Mouse (Mus musculus) 416B (cell line): ENCODE data around the gene Fem1b.
"Not testable (repeated sequence)": the region's sequence is repeated elsewhere in the genome, so short reads cannot be mapped to it uniquely, and the experiment has no call there.

ENCODE experiments used
- DNase-seq: peaks from one replicate; pipeline ENCODE4 v3.0.0; 2011; ENCODE audit warnings: low read depth

Fem1b gene

DNA sequence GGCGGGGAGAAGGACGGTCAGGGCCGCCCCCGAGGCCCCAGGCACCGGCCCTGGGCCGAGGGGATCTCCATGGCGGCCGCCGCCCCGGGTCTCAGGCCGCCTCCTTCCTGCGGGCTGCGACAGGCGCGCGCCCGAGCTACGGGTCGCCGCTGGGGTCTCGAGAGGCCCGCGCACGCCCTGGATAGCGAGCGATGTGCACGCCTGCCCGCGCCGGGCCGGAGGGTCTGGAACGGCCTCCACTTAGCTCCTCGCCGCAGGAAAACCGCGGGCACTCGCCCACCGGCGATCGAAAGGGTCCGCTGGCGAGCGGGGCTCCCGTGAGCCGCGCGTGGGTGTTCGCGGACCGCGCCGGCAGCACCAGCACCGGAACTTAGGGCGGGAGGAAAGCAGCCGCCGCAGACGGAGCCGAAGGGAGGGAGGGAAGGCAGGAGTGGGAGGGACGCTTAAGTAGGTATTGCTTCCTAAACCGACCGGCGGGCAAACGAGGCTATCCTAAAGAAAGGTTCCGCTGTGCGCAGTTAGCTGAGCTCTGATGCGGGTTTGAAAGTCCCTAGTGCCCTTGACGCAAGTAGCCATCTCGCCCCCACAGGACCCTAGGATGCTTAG lies at the start of gene Fem1b:
Gene Fem1b (minus strand): TSS at position 419 of the 606 bp plus-strand sequence.
- DNase-seq = peak; percentile 97

DNA sequence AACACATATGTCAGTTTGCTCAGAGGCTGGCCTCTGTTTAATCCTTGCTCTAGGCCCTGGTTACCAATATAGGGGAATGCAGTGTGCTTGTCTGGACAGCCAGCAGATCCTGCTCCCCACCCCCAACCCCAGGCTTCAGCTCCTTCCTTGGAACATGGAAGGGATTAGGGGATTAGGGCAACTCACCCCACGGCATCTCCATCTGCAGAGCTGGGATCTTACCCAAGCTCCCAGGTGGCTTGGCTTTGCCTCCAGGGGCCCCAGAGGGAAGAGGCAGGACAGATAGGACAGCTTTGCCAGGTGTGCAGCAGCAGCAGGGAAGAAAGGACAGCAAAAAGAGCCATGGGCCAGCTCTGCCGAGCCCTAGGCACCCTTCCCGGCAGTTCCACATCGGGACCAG lies 49.1 kb upstream of the Fem1b start:
- DNase-seq = no peak

DNA sequence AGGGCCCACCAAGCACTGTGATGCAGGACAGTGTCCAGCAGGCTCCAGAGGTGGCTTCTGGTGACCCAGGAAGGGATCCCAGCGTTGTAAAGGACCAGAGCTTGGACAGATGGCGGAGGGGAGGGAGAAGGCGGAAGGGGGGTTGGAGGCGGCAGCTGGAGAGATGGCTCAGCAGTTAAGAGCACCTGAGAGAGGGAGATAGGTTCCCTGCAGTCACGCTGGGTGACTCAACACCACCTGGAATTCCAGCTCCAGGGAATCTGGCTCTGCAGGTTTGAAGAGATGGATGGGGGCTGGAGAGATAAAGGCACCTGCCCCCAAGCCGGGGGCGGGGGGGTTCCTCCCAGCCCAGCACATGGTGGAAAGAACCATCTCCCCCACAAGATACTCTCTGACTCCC lies 48.4 kb upstream of the Fem1b start:
- not testable (repeated sequence) for DNase-seq

DNA sequence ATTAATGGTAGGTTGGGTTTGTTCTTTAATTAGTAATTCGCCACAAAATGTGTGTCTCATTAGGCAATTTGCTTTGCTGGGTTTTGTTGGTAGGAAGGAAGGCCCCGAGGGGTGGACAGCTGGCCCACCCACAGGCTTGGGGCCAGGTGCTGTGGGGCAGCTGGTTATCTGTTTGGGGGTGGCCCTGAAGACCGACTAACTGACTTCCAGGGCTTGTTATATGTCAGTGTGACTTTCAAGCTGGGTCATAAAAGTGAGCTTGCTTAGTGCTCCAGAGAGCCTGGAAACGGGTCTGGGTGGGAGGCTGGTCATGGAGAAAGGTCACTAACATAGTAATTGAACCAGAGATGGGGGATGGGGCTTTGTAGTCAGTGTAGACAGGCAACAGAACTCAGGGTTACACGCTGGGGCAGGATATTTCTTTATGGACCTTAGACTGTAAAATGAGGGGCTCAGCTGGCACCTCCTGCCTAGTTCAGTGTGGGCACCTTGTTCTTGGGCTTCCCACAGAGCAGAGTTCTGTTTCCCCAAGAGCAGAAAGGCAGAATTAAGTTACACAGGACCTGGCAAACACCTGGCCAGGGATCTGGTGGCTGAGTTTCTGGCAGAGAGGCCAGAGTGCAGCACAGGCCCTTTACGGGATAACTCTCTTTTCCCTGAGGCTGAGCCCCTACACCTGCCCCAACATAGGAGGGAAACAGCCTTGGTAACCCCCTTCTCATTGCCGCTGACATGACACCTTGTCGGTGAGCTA lies 46.7 kb upstream of the Fem1b start:
- DNase-seq = no peak

DNA sequence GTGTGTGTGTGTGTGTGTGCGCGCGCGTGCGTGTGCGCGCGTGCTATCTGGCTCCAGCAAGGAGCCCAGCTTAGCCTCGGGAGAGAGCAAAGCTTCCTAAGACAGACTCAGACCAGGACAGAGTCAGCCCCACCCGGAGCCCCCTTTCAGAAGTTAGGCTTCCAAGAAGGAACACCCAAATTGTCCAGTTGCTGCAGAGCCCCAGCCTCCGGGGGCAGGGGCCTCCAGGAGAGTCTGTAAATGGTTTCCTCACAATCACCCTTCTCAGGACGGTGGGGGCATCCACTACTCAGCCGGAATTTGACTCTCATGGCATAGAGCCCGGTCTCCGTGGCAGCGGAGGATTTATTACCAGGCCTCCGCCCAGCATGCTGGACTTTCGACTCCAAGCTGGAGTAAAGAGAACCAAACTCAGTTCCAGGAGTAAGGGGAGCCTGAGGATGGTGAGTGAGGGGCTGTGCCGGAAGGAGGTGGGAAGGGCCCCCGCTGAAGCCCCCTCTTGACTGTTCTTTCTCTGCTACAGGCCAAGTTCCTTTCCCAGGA lies 46.1 kb upstream of the Fem1b start, which contains the start of gene Calml4:
Gene Calml4 (plus strand): TSS at position 362 of the 543 bp plus-strand sequence.
- DNase-seq = no peak

DNA sequence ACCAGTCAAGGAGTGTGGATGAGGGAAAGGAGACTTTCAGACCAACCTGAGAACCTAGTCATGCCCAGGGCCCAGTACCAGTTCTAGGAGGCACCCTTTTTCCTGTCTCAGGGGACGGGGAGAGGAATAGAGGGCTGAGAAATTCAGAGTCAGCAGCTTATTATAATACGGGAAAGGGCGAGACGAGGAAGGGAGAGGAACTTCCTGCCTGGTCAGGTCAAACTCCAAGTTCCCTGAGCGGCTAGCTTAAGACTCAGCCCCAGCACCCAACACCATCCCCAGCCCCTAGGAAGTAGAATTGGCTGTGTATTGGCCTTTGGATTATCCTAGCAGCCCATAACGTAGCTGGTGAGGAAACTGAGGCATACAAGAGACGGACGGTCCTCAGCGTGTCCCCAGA lies 45.5 kb upstream of the Fem1b start:
- DNase-seq = no peak

DNA sequence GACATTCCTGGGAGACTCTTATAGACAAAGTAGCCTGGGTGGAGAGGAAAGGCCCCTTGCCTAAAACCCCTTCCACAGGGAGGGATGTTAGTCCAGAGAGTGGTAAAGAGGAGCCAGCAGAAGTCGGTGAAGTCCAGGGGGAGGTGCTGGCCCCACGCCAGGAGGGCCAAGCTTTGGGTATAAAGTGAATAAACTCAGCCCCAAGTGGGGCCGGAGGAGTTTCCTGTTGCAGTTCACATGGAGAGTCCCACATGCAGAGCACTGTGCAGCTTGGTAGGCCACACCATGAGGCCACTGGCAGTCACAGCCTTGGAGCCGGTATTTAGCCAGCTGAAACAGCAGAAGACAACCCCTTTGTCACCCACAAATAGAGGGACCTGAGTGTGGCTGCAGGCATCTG lies 42.7 kb upstream of the Fem1b start:
- DNase-seq = peak; percentile 21

DNA sequence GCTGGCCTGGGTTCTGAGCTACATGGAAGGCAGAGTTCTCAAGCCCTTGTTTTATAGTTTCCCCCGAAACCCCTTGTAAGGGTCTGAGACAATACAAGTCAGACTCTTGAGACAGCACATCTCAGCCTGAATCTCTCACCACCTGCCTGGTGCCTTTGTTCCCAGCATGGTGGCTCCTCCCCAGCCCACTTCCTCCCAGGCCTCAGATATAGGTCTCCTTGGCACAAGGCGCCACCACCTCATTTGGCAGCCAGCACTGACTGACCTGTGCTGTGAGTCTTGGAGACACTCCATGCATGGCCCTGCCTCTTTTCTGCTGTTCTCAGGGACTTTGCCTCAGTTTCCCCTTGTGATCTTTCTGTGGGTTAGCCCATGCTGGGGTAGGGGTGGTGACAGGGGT lies 39.8 kb upstream of the Fem1b start:
- no peak for DNase-seq

DNA sequence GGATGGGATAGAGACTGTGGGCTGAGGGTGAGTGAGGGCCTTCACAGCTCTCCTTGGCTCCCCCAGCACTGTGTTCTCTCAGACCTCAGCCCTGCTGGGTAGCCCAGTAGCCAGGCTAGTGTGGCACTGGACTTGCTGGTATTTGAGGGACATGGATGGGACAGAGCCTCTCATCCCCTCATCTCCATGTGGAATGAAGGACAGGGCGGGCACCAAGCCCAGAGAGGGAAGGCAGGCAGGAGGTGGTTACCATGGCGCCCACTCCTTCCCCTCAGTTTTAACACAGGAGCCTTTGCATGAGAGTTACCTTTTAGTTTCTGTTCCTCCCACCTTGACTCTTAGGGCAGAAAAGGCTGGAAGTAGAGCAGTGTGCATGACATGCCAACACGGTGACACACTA lies 36.9 kb upstream of the Fem1b start:
- no peak for DNase-seq

DNA sequence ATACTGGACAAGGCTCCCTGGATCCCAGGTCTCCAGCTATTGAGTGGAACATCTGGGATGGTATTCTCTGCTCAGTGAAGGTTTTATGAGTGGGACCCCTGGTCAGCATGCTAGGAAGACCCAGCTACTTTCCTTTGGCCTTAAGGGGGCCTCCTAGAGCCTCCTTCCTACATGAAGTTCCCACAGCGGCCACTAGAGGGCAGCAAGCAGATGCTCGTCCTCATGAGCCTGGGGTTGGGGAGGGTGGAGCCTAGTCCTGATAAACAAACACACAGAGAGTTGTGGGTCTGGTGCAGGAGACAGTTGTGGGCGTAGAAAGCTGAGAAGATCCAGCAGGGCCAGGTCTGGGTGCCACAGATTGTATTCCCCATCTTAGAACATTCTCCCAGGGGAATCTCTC lies 36.0 kb upstream of the Fem1b start:
- peak; percentile 79 for DNase-seq

DNA sequence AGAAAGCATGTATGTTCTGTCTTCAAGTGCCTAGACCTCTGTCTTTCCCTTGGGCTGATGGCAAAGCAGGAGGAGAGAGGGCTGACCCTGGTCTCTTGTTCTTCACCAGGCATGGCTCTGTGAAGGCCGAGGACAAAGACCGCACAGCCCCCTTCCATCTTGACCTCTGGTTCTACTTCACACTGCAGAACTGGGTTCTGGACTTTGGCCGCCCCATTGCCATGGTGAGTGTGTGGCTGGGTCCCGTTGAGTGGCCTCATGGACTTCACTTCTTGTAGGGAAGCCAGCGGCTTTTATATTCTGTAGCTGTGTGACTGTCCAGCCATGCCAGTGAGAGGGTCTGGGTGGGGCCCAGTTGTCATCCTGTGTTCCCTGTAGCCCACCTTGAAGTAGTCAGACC lies 32.7 kb upstream of the Fem1b start:
- DNase-seq = no peak

DNA sequence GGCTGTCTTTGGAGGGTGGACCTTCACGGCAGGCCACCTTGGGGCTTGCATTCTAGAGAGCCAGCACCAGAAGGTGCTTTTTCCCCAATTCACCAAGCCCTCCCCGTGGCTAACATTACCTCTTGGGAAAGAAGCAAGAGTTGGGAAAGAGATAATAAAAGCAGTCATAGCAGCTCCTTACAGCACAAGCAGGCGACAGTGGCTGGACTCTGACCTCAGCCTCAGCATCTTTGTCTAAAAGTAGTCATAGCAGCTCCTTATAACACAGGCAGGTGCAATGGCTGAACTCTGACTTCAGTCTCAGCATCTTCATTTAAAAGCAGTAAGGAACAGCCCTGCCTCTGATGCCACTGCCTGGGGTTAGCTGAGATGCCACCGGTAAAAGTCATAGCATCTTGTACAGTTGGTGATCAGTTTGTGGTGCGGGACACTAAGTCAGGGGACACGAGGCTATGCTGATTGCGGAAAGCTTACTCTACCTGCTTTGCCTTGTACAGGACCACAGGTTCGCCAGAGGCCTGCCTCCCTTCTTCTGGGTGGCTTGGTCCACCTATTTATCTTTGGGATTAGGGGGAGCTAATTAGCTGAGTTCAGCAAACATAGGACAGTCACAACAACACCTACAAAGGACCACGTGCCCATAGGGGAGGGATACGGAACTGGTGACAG lies 31.8 kb upstream of the Fem1b start:
- no peak for DNase-seq

DNA sequence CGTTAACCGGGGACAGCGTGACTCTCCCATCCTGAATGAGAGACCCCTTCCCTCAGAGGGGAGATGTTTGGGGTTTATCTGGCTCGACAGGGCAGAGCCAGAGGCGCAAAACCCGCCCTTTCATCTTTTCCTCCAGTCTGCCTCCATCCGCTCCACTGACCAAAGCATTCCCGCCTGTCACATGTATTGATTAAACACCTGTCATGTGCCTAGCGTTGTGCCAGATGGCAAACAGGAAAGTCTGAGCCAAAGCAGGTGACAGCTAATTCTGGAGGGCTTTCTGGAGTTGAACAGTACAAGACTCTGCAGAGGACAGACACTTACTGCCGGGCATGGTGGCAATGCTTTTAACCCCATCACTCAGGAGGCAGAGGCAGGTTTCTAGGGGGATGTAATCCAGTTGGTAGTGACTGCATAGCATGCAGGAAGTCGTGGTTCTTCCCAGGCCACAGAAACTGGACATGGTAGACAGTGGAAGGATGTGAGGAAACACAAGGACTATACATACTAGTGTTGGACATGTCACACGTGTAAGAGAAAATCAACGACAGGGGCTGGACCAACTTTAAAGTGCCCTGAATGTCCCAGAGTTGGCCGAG lies 27.5 kb upstream of the Fem1b start:
- DNase-seq = peak; percentile 56

DNA sequence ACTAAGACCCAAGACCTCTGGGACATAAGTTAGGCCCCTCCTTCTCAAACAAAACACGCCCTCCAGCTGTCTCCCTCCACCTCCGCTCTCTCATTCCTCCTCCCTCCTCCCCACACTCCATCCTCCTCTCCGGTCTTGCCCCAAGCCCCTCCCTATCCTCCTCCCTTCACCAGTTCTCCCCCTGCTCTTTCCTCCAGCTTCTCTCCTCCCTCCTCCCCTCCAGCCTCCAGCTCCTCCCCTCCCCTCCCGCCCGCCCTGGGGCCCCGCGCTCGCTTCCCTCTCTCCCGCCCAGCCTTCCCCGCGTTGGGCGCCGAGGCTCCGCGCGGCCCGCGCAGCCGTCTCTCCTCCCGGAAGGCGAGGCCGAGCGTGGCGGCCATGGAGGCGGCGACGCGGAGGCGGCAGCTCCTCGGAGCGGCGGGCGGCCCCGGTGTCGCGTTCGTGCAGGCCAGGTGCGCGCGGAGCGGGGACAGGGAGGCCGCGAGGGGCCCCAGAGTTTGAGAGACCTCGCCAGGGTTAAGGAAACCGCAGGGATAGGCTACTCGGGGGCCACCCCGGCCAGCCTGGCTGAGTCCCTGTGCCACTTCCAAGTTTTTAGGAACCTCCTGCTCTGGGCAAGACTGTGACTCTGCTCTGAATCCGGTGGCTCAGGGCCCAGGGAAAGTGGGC lies 26.9 kb upstream of the Fem1b start, which contains the start of gene Cln6:
Gene Cln6 (plus strand): TSS at position 280 of the 666 bp plus-strand sequence.
- peak; percentile 98 for DNase-seq

DNA sequence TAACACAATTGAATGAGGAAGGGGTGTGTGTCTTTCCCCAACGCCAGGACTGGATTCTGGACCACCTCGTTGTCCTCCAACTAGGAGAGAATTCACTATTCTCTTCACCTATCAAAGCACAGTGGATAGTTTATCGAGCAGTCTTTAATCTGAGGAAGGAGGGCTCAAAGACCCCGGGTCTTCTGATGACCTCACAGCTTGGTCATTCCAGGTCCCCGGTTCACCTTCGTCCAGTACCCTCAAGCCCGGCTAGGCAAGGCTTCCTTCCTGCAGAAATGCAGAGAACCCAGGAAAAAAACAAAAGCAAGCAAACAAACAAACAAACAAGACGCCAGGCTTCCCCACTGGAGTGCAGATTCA lies 26.4 kb upstream of the Fem1b start:
- DNase-seq = no peak

DNA sequence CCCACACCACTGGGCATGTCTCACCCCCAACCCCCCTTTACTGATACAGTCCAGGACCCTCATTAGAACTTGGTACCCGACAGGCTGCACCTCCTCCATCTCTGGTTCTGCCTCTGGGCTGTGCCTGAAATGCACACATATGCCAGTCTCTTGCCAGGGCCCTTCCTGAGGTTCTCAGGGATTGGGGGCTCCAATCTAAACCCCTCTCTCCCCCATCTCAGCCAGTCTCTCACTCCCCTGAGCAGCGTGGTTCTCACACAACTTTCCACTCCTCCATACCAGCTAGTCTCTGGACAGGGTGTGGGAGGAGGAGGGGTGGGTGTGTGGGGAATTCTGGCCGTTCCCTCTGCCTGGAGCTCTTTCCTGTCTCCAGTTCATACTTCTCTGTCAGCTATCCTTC lies 25.9 kb upstream of the Fem1b start:
- no peak for DNase-seq

DNA sequence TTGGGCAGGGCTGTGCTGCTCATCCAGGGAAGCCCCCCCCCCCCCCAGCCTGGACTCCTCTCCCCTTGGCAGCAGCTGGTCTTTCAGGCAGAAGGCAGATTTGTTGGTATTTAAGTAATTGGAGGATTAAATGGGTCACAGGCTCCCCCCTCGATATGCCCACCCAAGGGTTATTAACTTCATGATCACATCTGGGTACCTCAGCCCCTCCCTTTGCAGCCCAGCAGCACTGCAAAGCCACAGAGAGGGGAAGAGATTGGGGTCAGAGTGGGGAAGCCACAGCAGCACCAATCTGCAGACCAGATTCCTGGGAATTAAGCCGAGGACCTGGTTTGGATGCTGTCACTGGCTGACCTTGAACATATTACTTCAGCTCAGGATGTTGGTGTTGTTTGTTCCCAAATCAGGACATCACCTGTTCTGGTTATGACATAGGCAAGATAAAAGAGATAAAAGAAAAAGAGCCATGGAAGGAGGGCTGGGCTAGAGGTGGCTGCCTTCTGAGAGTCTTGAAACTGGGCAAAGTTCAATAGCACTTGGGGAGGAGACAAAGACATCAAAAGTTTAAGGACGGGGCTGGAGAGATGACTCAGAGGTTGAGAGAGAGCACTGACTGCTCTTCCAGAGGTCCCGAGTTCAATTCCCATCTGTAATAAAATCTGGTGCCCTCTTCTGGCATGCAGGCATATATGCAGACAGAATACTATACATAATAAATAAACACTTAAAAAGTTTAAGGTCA lies 24.1 kb upstream of the Fem1b start:
- peak; percentile 37 for DNase-seq

DNA sequence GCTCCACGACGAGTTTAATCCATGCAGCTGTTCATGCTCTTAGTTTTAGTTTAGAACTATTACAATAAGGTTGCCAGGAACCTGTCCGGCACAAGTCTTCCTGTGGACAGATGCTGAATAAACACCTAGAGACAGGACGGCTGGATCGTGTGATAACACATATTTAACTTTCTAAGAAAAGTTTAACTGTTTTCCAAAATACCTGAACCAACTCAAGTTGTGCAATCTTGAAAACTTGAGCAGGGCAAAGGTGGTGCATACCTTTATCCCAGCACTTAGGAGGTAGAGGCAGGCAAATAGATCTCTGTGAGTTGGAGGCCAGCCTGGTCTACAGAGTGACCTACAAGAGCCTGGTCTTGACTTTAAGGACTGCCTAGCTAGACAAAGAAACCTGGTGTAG lies 23.2 kb upstream of the Fem1b start:
- DNase-seq = no peak

DNA sequence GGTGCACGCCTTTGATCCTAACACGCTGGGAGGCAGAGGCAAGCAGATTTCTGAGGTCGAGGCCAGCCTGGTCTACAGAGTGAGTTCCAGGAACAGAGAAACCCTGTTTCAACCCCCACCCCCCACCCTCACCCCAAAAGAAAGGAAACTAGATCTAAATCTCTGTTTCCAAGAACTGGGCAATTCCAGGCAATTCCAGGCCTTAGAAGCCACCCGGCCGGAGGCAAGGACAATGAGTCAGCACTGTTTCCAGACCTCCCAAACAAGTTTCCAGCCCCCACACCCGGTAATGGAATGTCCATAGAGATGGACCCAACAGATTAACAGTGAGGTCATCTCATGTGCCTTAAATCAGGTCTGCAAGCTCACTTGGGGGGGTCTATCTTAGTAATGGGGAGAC lies 18.1 kb upstream of the Fem1b start:
- DNase-seq = no peak

DNA sequence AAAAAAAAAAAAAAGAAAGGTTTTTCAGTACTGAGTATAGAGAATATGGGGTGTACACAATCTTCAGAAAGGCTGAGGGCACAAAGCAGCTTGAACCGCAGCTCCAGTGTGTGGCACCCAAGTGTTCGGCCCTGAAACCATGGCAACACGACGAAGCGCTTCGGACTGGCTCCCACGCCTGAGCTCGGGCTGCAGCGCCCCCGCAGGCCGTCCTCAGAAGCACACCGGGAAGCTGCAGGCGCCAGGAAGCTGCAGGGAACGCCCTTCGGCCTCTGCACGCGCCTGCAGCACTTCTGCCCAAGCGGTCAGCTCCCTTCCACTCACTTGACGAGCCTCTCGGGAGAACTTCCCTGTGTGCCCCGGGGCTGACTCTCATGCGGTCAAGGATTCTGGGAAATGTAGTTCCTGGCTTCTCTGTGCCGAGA lies 16.9 kb upstream of the Fem1b start:
- peak; percentile 97 for DNase-seq

DNA sequence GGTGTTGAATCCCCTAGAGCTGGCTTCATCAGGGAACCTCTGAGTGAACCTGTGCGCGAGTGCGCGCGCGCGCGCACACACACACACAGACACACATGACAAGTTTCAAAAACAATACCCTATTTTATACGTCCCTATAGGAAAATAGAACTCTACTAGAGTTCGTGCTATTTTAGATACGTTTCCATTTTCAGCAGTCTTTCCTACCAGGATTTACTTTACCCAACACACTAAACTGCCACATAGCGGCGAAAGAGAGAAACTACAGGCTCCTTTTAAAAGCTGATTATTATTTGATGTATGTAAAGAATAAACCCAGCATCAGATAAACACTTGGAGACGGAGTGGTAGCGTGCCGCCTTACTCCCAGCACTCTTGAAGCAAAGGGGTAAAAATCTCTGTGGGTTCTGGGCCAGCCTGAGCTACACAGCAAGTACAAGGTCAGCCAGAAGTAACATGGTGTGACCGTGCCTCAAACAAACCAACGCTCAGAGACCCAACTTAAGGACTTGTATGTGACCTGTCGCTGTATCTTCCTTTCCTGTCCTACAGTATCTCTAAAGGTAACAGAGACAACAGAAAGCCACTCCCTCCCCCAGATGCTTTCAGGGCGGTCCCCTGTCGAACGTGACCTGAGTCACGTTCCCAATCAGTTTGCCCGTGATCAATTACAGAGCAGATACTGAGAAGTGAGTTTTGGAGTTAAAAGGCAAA lies 16.4 kb upstream of the Fem1b start:
- peak; percentile 83 for DNase-seq
